Mouse (Mus musculus): ENCODE results near the gene Scarf2. TPM values are rescaled to one million over a fixed set of nuclear protein-coding genes. Genes with fewer than 3 reads are reported as not detected.

The Scarf2 gene
- polyA plus RNA-seq, 1 experiment from 2014 or later, result 1.7 TPM

GRCm38 (mm10) chr16:17815411-17816402, 18.6 kb downstream of the Scarf2 start:
- H3K4me3 ChIP-seq, result peak overlapping the region; percentile 51
- peak overlapping the region; percentile 72 for H3K27ac ChIP-seq
- peaks cover 21% of the 10 kb centered on the region for H3K27me3 ChIP-seq (replicated peaks)
- no peaks in the 10 kb centered on the region for H3K9me3 ChIP-seq
- H3K36me3 ChIP-seq (replicated peaks), result no peaks in the 10 kb centered on the region
- ATAC-seq (replicated peaks), result peak; percentile 90
- peaks cover 13% of the 10 kb centered on the region for H3K4me1 ChIP-seq
- peak overlapping the region; percentile 88 for H3K4me2 ChIP-seq
- peak overlapping the region; percentile 69 for H3K9ac ChIP-seq
- WGBS, result 1% methylated on average over 63 of the region's 63 CpGs

- Histone ChIP-seq H3K4me3 (no peak overlapping the region), H3K9me3 (no peaks in the 10 kb centered on the region), H3K27ac (no peak overlapping the region), H3K36me3 (replicated peaks) (no peaks in the 10 kb centered on the region), H3K4me2 (peak overlapping the region; percentile 88), H3K9ac (no peak overlapping the region), H3K27me3 (replicated peaks) (peaks cover 21% of the 10 kb centered on the region), H3K4me1 (peaks cover 13% of the 10 kb centered on the region)
- ATAC-seq (replicated peaks), result no peak
- WGBS, result 77% methylated on average over 8 of the region's 8 CpGs
Measured at GRCm38 (mm10) chr16:17816528-17816927, 19.4 kb downstream of the Scarf2 start.

- no peak overlapping the region for H3K9ac ChIP-seq
- no peak overlapping the region for H3K4me3 ChIP-seq
- no peak overlapping the region for H3K4me2 ChIP-seq
- no peak for ATAC-seq (replicated peaks)
- H3K36me3 ChIP-seq (replicated peaks), result no peaks in the 10 kb centered on the region
- no peaks in the 10 kb centered on the region for H3K4me1 ChIP-seq
- WGBS, result 88% methylated on average over 2 of the region's 2 CpGs
- peaks cover 11% of the 10 kb centered on the region for H3K27me3 ChIP-seq (replicated peaks)
- no peak overlapping the region for H3K27ac ChIP-seq
- no peaks in the 10 kb centered on the region for H3K9me3 ChIP-seq
Measured at GRCm38 (mm10) chr16:17826500-17826899, 29.4 kb downstream of the Scarf2 start.

- no peak overlapping the region for H3K4me3 ChIP-seq
- no peak overlapping the region for H3K27ac ChIP-seq
- no peak overlapping the region for H3K4me2 ChIP-seq
- no peaks in the 10 kb centered on the region for H3K36me3 ChIP-seq (replicated peaks)
- no peak for ATAC-seq (replicated peaks)
- WGBS, result 88% methylated on average over 2 of the region's 2 CpGs
- H3K9me3 ChIP-seq, result no peaks in the 10 kb centered on the region
- H3K27me3 ChIP-seq (replicated peaks), result peaks cover 26% of the 10 kb centered on the region
- H3K9ac ChIP-seq, result no peak overlapping the region
- peaks cover 10% of the 10 kb centered on the region for H3K4me1 ChIP-seq
Measured at GRCm38 (mm10) chr16:17828229-17828628, 31.1 kb downstream of the Scarf2 start.

GRCm38 (mm10) chr16:17828867-17829266, 31.8 kb downstream of the Scarf2 start:
- H3K4me2 ChIP-seq, result no peak overlapping the region
- no peaks in the 10 kb centered on the region for H3K36me3 ChIP-seq (replicated peaks)
- no peak overlapping the region for H3K4me3 ChIP-seq
- no peak for ATAC-seq (replicated peaks)
- peaks cover 26% of the 10 kb centered on the region for H3K27me3 ChIP-seq (replicated peaks)
- peaks cover 11% of the 10 kb centered on the region for H3K4me1 ChIP-seq
- 80% methylated on average over 3 of the region's 3 CpGs for WGBS
- H3K9me3 ChIP-seq, result no peaks in the 10 kb centered on the region
- no peak overlapping the region for H3K9ac ChIP-seq
- no peak overlapping the region for H3K27ac ChIP-seq

GRCm38 (mm10) chr16:17830385-17831178, 33.5 kb downstream of the Scarf2 start:
- WGBS, result 57% methylated on average over 10 of the region's 10 CpGs
- ATAC-seq (replicated peaks), result no peak

GRCm38 (mm10) chr16:17831781-17832180, 34.7 kb downstream of the Scarf2 start:
- Histone ChIP-seq H3K27ac (no peak overlapping the region), H3K4me3 (no peak overlapping the region), H3K4me1 (peaks cover 29% of the 10 kb centered on the region), H3K9me3 (no peaks in the 10 kb centered on the region), H3K27me3 (replicated peaks) (peaks cover 38% of the 10 kb centered on the region), H3K9ac (no peak overlapping the region), H3K4me2 (no peak overlapping the region), H3K36me3 (replicated peaks) (no peaks in the 10 kb centered on the region)
- 9% methylated on average over 11 of the region's 11 CpGs for WGBS
- ATAC-seq (replicated peaks), result no peak

More at GRCm38 (mm10) chr16:17830385-17831178, 33.5 kb downstream of the Scarf2 start:
- no peaks in the 10 kb centered on the region for H3K36me3 ChIP-seq (replicated peaks)
- H3K4me2 ChIP-seq, result no peak overlapping the region
- H3K4me3 ChIP-seq, result no peak overlapping the region
- H3K27ac ChIP-seq, result no peak overlapping the region
- H3K9me3 ChIP-seq, result no peaks in the 10 kb centered on the region
- peaks cover 27% of the 10 kb centered on the region for H3K4me1 ChIP-seq
- no peak overlapping the region for H3K9ac ChIP-seq
- H3K27me3 ChIP-seq (replicated peaks), result peaks cover 30% of the 10 kb centered on the region

GRCm38 (mm10) chr16:17832821-17833220, 35.7 kb downstream of the Scarf2 start, which contains the start of gene B830017H08Rik:
TSS of gene B830017H08Rik (plus strand) at chr16:17833121.
- Histone ChIP-seq H3K4me1 (peaks cover 29% of the 10 kb centered on the region), H3K27ac (peak within 1 kb of the TSS; percentile 91), H3K9me3 (no peaks in the 10 kb centered on the region), H3K36me3 (replicated peaks) (no peaks in the 10 kb centered on the region), H3K9ac (peak within 1 kb of the TSS; percentile 81), H3K27me3 (replicated peaks) (peaks cover 41% of the 10 kb centered on the region), H3K4me2 (peak within 1 kb of the TSS; percentile 92), H3K4me3 (peak within 1 kb of the TSS; percentile 72)
- no peak for ATAC-seq (replicated peaks)
- WGBS, result 21% methylated on average over 7 of the region's 7 CpGs

GRCm38 (mm10) chr16:17833321-17833680, 36.2 kb downstream of the Scarf2 start:
- Histone ChIP-seq H3K4me2 (peak overlapping the region; percentile 92), H3K27me3 (replicated peaks) (peaks cover 41% of the 10 kb centered on the region), H3K4me1 (peaks cover 29% of the 10 kb centered on the region), H3K9me3 (no peaks in the 10 kb centered on the region), H3K4me3 (peak overlapping the region; percentile 72), H3K27ac (peak overlapping the region; percentile 91), H3K36me3 (replicated peaks) (no peaks in the 10 kb centered on the region), H3K9ac (peak overlapping the region; percentile 81)
- peak; percentile 80 for ATAC-seq (replicated peaks)
- under 1% methylated on average over 37 of the region's 37 CpGs for WGBS

GRCm38 (mm10) chr16:17833681-17834399, 36.8 kb downstream of the Scarf2 start:
- peak overlapping the region; percentile 81 for H3K9ac ChIP-seq
- ATAC-seq (replicated peaks), result peak; percentile 82
- H3K4me2 ChIP-seq, result peak overlapping the region; percentile 92
- under 1% methylated on average over 70 of the region's 103 CpGs for WGBS
- H3K27ac ChIP-seq, result peak overlapping the region; percentile 91
- H3K36me3 ChIP-seq (replicated peaks), result no peaks in the 10 kb centered on the region
- peaks cover 29% of the 10 kb centered on the region for H3K4me1 ChIP-seq
- H3K27me3 ChIP-seq (replicated peaks), result peaks cover 41% of the 10 kb centered on the region
- peak overlapping the region; percentile 72 for H3K4me3 ChIP-seq
- no peaks in the 10 kb centered on the region for H3K9me3 ChIP-seq

GRCm38 (mm10) chr16:17834543-17834942, 37.5 kb downstream of the Scarf2 start:
- peaks cover 29% of the 10 kb centered on the region for H3K4me1 ChIP-seq
- peak overlapping the region; percentile 81; the same call in 1 of the 2 replicates for H3K9ac ChIP-seq
- 42% methylated on average over 7 of the region's 7 CpGs for WGBS
- H3K4me3 ChIP-seq, result peak overlapping the region; percentile 72
- H3K36me3 ChIP-seq (replicated peaks), result no peaks in the 10 kb centered on the region
- H3K9me3 ChIP-seq, result no peaks in the 10 kb centered on the region
- ATAC-seq (replicated peaks), result peak; percentile 13
- H3K4me2 ChIP-seq, result peak overlapping the region; percentile 92
- peaks cover 41% of the 10 kb centered on the region for H3K27me3 ChIP-seq (replicated peaks)
- H3K27ac ChIP-seq, result peak overlapping the region; percentile 91
